Mouse (Mus musculus) brain, embryonic 14.5 days (tissue): Measurements from ENCODE around the gene Irs1. TPM values are rescaled to one million over a fixed set of nuclear protein-coding genes. Genes with fewer than 3 reads are reported as not detected.

Experiments
- DNase-seq: peaks from one replicate; pipeline ENCODE4 v3.0.0-alpha.2; 2011; ENCODE audit warnings: low read depth
- CTCF ChIP-seq: fragments of 200-500 bp; IDR thresholded peaks from 2 replicates; pipeline ENCODE4 v1.5.1; 2012; ENCODE audit warnings: inconsistent platforms, mild to moderate bottlenecking, moderate library complexity, borderline replicate concordance; ENCODE audit not compliant: insufficient read depth, insufficient read length; ENCODE audit errors: extremely low read depth
- POLR2A ChIP-seq: fragments of 200-500 bp; IDR thresholded peaks from 2 replicates; pipeline ENCODE4 v1.6.1; 2012; ENCODE audit warnings: mild to moderate bottlenecking, inconsistent platforms, borderline replicate concordance; ENCODE audit not compliant: poor library complexity, insufficient read depth, insufficient read length, severe bottlenecking; ENCODE audit errors: extremely low read depth
- polyA plus RNA-seq: library from polyadenylated mRNA; depleted of rRNA; stranded (reverse); fragments of >200 nt; gene quantifications from 2 replicates; pipeline ENCODE4 v1.2.3, GENCODE M21; 2012; rRNA removed

The Irs1 gene
- 11.8 and 17.6 TPM in 2 replicates for polyA plus RNA-seq

GRCm38 (mm10) chr1:82291151-82291797 is at the start of gene Irs1:
TSS of gene Irs1 (minus strand) at chr1:82291416.
- peak; percentile 21; the same call in 1 of the 2 replicates for TF ChIP-seq CTCF
- peak; percentile 65; the same call in 1 of the 2 replicates for TF ChIP-seq POLR2A
- DNase-seq, result peak; percentile 95

- no peak for TF ChIP-seq POLR2A
- TF ChIP-seq CTCF, result no peak
- DNase-seq, result no peak
Measured at GRCm38 (mm10) chr1:82334506-82334905, 43.3 kb upstream of the Irs1 start.

- DNase-seq, result no peak
- no peak for TF ChIP-seq POLR2A
- no peak for TF ChIP-seq CTCF
Measured at GRCm38 (mm10) chr1:82329954-82330247, 38.7 kb upstream of the Irs1 start.

GRCm38 (mm10) chr1:82329237-82329953 is 38.2 kb upstream of the Irs1 start:
- TF ChIP-seq CTCF (no peak), POLR2A (no peak)
- peak; percentile 76 for DNase-seq

GRCm38 (mm10) chr1:82328033-82328775 is 37.0 kb upstream of the Irs1 start:
- TF ChIP-seq POLR2A, result no peak
- TF ChIP-seq CTCF, result no peak
- no peak for DNase-seq

GRCm38 (mm10) chr1:82326120-82326519 is 34.9 kb upstream of the Irs1 start:
- DNase-seq, result no peak
- no peak for TF ChIP-seq CTCF
- no peak for TF ChIP-seq POLR2A

GRCm38 (mm10) chr1:82324131-82324785 is 33.0 kb upstream of the Irs1 start:
- peak; percentile 83 for DNase-seq

GRCm38 (mm10) chr1:82321441-82321840 is 30.2 kb upstream of the Irs1 start:
- DNase-seq, result peak; percentile 61

More at GRCm38 (mm10) chr1:82324131-82324785, 33.0 kb upstream of the Irs1 start:
- TF ChIP-seq CTCF, result no peak
- no peak for TF ChIP-seq POLR2A

GRCm38 (mm10) chr1:82320864-82321263 is 29.6 kb upstream of the Irs1 start:
- no peak for TF ChIP-seq CTCF
- no peak for TF ChIP-seq POLR2A
- no peak for DNase-seq

More at GRCm38 (mm10) chr1:82321441-82321840, 30.2 kb upstream of the Irs1 start:
- no peak for TF ChIP-seq POLR2A
- TF ChIP-seq CTCF, result no peak

GRCm38 (mm10) chr1:82320456-82320855 is 29.2 kb upstream of the Irs1 start:
- TF ChIP-seq CTCF (no peak), POLR2A (no peak)
- DNase-seq, result peak; percentile 86

GRCm38 (mm10) chr1:82316746-82317126 is 25.5 kb upstream of the Irs1 start:
- no peak for DNase-seq
- TF ChIP-seq CTCF, result no peak
- no peak for TF ChIP-seq POLR2A
